Mouse (Mus musculus): Measurements from ENCODE around the gene Impg2. TPM values are rescaled to one million over a fixed set of nuclear protein-coding genes. Genes with fewer than 3 reads are reported as not detected.

The Impg2 gene
- polyA plus RNA-seq, 1 experiment from 2014 or later: 0.07 TPM

- Histone ChIP-seq H3K36me3 (ENCODE audit: control insufficient read depth, insufficient read depth) (no peaks in the 10 kb centered on the region), H3K27me3 (ENCODE audit: control insufficient read depth, insufficient read depth, low read length) (no peaks in the 10 kb centered on the region), H3K9ac (ENCODE audit: low read length) (no peak overlapping the region), H3K27ac (ENCODE audit: low read length) (no peak overlapping the region), H3K4me2 (ENCODE audit: low read depth, low read length) (no peak overlapping the region), H3K4me1 (ENCODE audit: control insufficient read depth, insufficient read depth, low read length) (no peaks in the 10 kb centered on the region), H3K9me3 (replicated peaks; ENCODE audit: control insufficient read depth, low read length) (no peaks in the 10 kb centered on the region), H3K4me3 (ENCODE audit: low read length) (no peak overlapping the region)
- no peak for ATAC-seq (replicated peaks; ENCODE audit: extremely low read depth, insufficient read depth, low FRiP score)
- 53% methylated on average over 10 of the region's 10 CpGs for WGBS
Observed at GRCm38 (mm10) chr16:56231300-56231699, 27.2 kb downstream of the Impg2 start.

GRCm38 (mm10) chr16:56232736-56233135 lies 28.6 kb downstream of the Impg2 start:
- H3K4me2 ChIP-seq (ENCODE audit: low read depth, low read length): no peak overlapping the region
- no peak overlapping the region for H3K9ac ChIP-seq (ENCODE audit: low read length)
- H3K4me1 ChIP-seq (ENCODE audit: control insufficient read depth, insufficient read depth, low read length): no peaks in the 10 kb centered on the region
- 74% methylated on average over 10 of the region's 10 CpGs for WGBS
- H3K36me3 ChIP-seq (ENCODE audit: control insufficient read depth, insufficient read depth): no peaks in the 10 kb centered on the region
- H3K4me3 ChIP-seq (ENCODE audit: low read length): no peak overlapping the region
- no peak for ATAC-seq (replicated peaks; ENCODE audit: extremely low read depth, insufficient read depth, low FRiP score)
- H3K27ac ChIP-seq (ENCODE audit: low read length): no peak overlapping the region
- H3K27me3 ChIP-seq (ENCODE audit: control insufficient read depth, insufficient read depth, low read length): no peaks in the 10 kb centered on the region
- no peaks in the 10 kb centered on the region for H3K9me3 ChIP-seq (replicated peaks; ENCODE audit: control insufficient read depth, low read length)

GRCm38 (mm10) chr16:56246031-56246430 lies 41.9 kb downstream of the Impg2 start:
- no peaks in the 10 kb centered on the region for H3K4me1 ChIP-seq (ENCODE audit: control insufficient read depth, insufficient read depth, low read length)
- no peak for ATAC-seq (replicated peaks; ENCODE audit: extremely low read depth, insufficient read depth, low FRiP score)
- no peak overlapping the region for H3K4me2 ChIP-seq (ENCODE audit: low read depth, low read length)
- no peak overlapping the region for H3K9ac ChIP-seq (ENCODE audit: low read length)
- no peaks in the 10 kb centered on the region for H3K27me3 ChIP-seq (ENCODE audit: control insufficient read depth, insufficient read depth, low read length)
- WGBS: 77% methylated on average over 3 of the region's 3 CpGs
- H3K9me3 ChIP-seq (replicated peaks; ENCODE audit: control insufficient read depth, low read length): no peaks in the 10 kb centered on the region
- H3K4me3 ChIP-seq (ENCODE audit: low read length): no peak overlapping the region
- H3K36me3 ChIP-seq (ENCODE audit: control insufficient read depth, insufficient read depth): no peaks in the 10 kb centered on the region
- H3K27ac ChIP-seq (ENCODE audit: low read length): no peak overlapping the region

GRCm38 (mm10) chr16:56273917-56274316 lies 69.8 kb downstream of the Impg2 start:
- Histone ChIP-seq H3K9me3 (replicated peaks; ENCODE audit: control insufficient read depth, low read length) (no peaks in the 10 kb centered on the region), H3K9ac (ENCODE audit: low read length) (no peak overlapping the region), H3K36me3 (ENCODE audit: control insufficient read depth, insufficient read depth) (no peaks in the 10 kb centered on the region), H3K4me1 (ENCODE audit: control insufficient read depth, insufficient read depth, low read length) (no peaks in the 10 kb centered on the region), H3K27ac (ENCODE audit: low read length) (no peak overlapping the region), H3K27me3 (ENCODE audit: control insufficient read depth, insufficient read depth, low read length) (no peaks in the 10 kb centered on the region), H3K4me2 (ENCODE audit: low read depth, low read length) (no peak overlapping the region), H3K4me3 (ENCODE audit: low read length) (no peak overlapping the region)
- WGBS: 45% methylated on average over 1 of the region's 1 CpGs
- no peak for ATAC-seq (replicated peaks; ENCODE audit: extremely low read depth, insufficient read depth, low FRiP score)

GRCm38 (mm10) chr16:56279060-56279459 lies 74.9 kb downstream of the Impg2 start:
- no peak for ATAC-seq (replicated peaks; ENCODE audit: extremely low read depth, insufficient read depth, low FRiP score)
- Histone ChIP-seq H3K4me2 (ENCODE audit: low read depth, low read length) (no peak overlapping the region), H3K27me3 (ENCODE audit: control insufficient read depth, insufficient read depth, low read length) (no peaks in the 10 kb centered on the region), H3K27ac (ENCODE audit: low read length) (no peak overlapping the region), H3K36me3 (ENCODE audit: control insufficient read depth, insufficient read depth) (no peaks in the 10 kb centered on the region), H3K9ac (ENCODE audit: low read length) (no peak overlapping the region), H3K9me3 (replicated peaks; ENCODE audit: control insufficient read depth, low read length) (no peaks in the 10 kb centered on the region), H3K4me3 (ENCODE audit: low read length) (no peak overlapping the region), H3K4me1 (ENCODE audit: control insufficient read depth, insufficient read depth, low read length) (no peaks in the 10 kb centered on the region)
- 68% methylated on average over 9 of the region's 9 CpGs for WGBS

- Histone ChIP-seq H3K9ac (ENCODE audit: low read length) (no peak overlapping the region), H3K4me2 (ENCODE audit: low read depth, low read length) (no peak overlapping the region), H3K27ac (ENCODE audit: low read length) (no peak overlapping the region), H3K27me3 (ENCODE audit: control insufficient read depth, insufficient read depth, low read length) (no peaks in the 10 kb centered on the region), H3K9me3 (replicated peaks; ENCODE audit: control insufficient read depth, low read length) (no peaks in the 10 kb centered on the region), H3K36me3 (ENCODE audit: control insufficient read depth, insufficient read depth) (no peaks in the 10 kb centered on the region), H3K4me1 (ENCODE audit: control insufficient read depth, insufficient read depth, low read length) (no peaks in the 10 kb centered on the region), H3K4me3 (ENCODE audit: low read length) (no peak overlapping the region)
- ATAC-seq (replicated peaks; ENCODE audit: extremely low read depth, insufficient read depth, low FRiP score): no peak
Observed at GRCm38 (mm10) chr16:56279752-56280151, 75.6 kb downstream of the Impg2 start.

GRCm38 (mm10) chr16:56281336-56281735 lies 77.2 kb downstream of the Impg2 start:
- Histone ChIP-seq H3K4me1 (ENCODE audit: control insufficient read depth, insufficient read depth, low read length) (no peaks in the 10 kb centered on the region), H3K9me3 (replicated peaks; ENCODE audit: control insufficient read depth, low read length) (no peaks in the 10 kb centered on the region), H3K27me3 (ENCODE audit: control insufficient read depth, insufficient read depth, low read length) (no peaks in the 10 kb centered on the region), H3K4me3 (ENCODE audit: low read length) (no peak overlapping the region), H3K36me3 (ENCODE audit: control insufficient read depth, insufficient read depth) (no peaks in the 10 kb centered on the region), H3K9ac (ENCODE audit: low read length) (no peak overlapping the region), H3K4me2 (ENCODE audit: low read depth, low read length) (no peak overlapping the region), H3K27ac (ENCODE audit: low read length) (no peak overlapping the region)
- ATAC-seq (replicated peaks; ENCODE audit: extremely low read depth, insufficient read depth, low FRiP score): no peak
- WGBS: 56% methylated on average over 4 of the region's 4 CpGs

GRCm38 (mm10) chr16:56283330-56283729 lies 79.2 kb downstream of the Impg2 start:
- no peaks in the 10 kb centered on the region for H3K27me3 ChIP-seq (ENCODE audit: control insufficient read depth, insufficient read depth, low read length)
- 87% methylated on average over 1 of the region's 1 CpGs for WGBS
- no peak overlapping the region for H3K4me2 ChIP-seq (ENCODE audit: low read depth, low read length)
- no peak overlapping the region for H3K27ac ChIP-seq (ENCODE audit: low read length)
- H3K4me3 ChIP-seq (ENCODE audit: low read length): no peak overlapping the region
- no peak for ATAC-seq (replicated peaks; ENCODE audit: extremely low read depth, insufficient read depth, low FRiP score)
- H3K9ac ChIP-seq (ENCODE audit: low read length): no peak overlapping the region
- H3K9me3 ChIP-seq (replicated peaks; ENCODE audit: control insufficient read depth, low read length): no peaks in the 10 kb centered on the region
- no peaks in the 10 kb centered on the region for H3K36me3 ChIP-seq (ENCODE audit: control insufficient read depth, insufficient read depth)
- H3K4me1 ChIP-seq (ENCODE audit: control insufficient read depth, insufficient read depth, low read length): no peaks in the 10 kb centered on the region

GRCm38 (mm10) chr16:56283873-56284272 lies 79.8 kb downstream of the Impg2 start:
- no peak for ATAC-seq (replicated peaks; ENCODE audit: extremely low read depth, insufficient read depth, low FRiP score)
- 78% methylated on average over 1 of the region's 1 CpGs for WGBS
- no peak overlapping the region for H3K27ac ChIP-seq (ENCODE audit: low read length)

GRCm38 (mm10) chr16:56286076-56286475 lies 82.0 kb downstream of the Impg2 start:
- Histone ChIP-seq H3K36me3 (ENCODE audit: control insufficient read depth, insufficient read depth) (no peaks in the 10 kb centered on the region), H3K4me3 (ENCODE audit: low read length) (no peak overlapping the region), H3K27ac (ENCODE audit: low read length) (no peak overlapping the region), H3K9ac (ENCODE audit: low read length) (no peak overlapping the region), H3K27me3 (ENCODE audit: control insufficient read depth, insufficient read depth, low read length) (no peaks in the 10 kb centered on the region), H3K4me2 (ENCODE audit: low read depth, low read length) (no peak overlapping the region), H3K4me1 (ENCODE audit: control insufficient read depth, insufficient read depth, low read length) (no peaks in the 10 kb centered on the region), H3K9me3 (replicated peaks; ENCODE audit: control insufficient read depth, low read length) (no peaks in the 10 kb centered on the region)
- ATAC-seq (replicated peaks; ENCODE audit: extremely low read depth, insufficient read depth, low FRiP score): no peak
- 74% methylated on average over 5 of the region's 5 CpGs for WGBS

More at GRCm38 (mm10) chr16:56283873-56284272, 79.8 kb downstream of the Impg2 start:
- Histone ChIP-seq H3K4me3 (ENCODE audit: low read length) (no peak overlapping the region), H3K4me2 (ENCODE audit: low read depth, low read length) (no peak overlapping the region), H3K9me3 (replicated peaks; ENCODE audit: control insufficient read depth, low read length) (no peaks in the 10 kb centered on the region), H3K4me1 (ENCODE audit: control insufficient read depth, insufficient read depth, low read length) (no peaks in the 10 kb centered on the region), H3K27me3 (ENCODE audit: control insufficient read depth, insufficient read depth, low read length) (no peaks in the 10 kb centered on the region), H3K36me3 (ENCODE audit: control insufficient read depth, insufficient read depth) (no peaks in the 10 kb centered on the region), H3K9ac (ENCODE audit: low read length) (no peak overlapping the region)

Data from heart, embryonic 16.5 days (tissue).